20 mouse cellular contexts compared by ENCODE assay signal in genomic region chr12:57099066-57099465, GRCm38 (mm10).
A peak's percentile ranks its signal among the peaks of the same experiment; 100 is the strongest.
DNase-seq lines count a peak whose midpoint lies in the region; ATAC-seq and TF ChIP-seq lines count a peak whose summit lies in the region.
"Had no signal": no experiment of that assay in that cellular context is flagged by ENCODE, and none has a peak within 500 bp of the region (broad histone marks: within the 10 kb centered on the region; RNA-seq: fewer than 3 reads in every experiment).

No protein-coding gene starts in this region.

- H3K27ac ChIP-seq in liver, embryonic 14.5 days = no peak overlapping the region
- no peak overlapping the region for H3K27ac ChIP-seq in liver, embryonic 11.5 days (ENCODE audit: low read depth, low read length)
- no peak overlapping the region for H3K27ac ChIP-seq in ES-E14 (ENCODE audit: insufficient read depth, low read depth, low read length, poor library complexity, severe bottlenecking)
- H3K27ac ChIP-seq: embryonic facial prominence, embryonic 10.5 days; forebrain, embryonic 13.5 days; heart, adult 2 months; heart, embryonic 15.5 days; hindbrain, embryonic 14.5 days had no signal

- DNase-seq in liver, embryonic 14.5 days (ENCODE audit: low read depth in 3 of 3, low spot score in 3 of 3) = peak; percentile 2 to 14 (median 3)
- no peak for DNase-seq in liver, embryonic 11.5 days (ENCODE audit: low spot score)
- DNase-seq in ES-E14 (ENCODE audit: low read depth, low spot score) (peak; percentile 69), WW6 (ENCODE audit: low read depth, low spot score) (peak; percentile 67)
- no peak for DNase-seq in kidney, postnatal 36 days
- no peak for DNase-seq in left cerebral cortex, adult 11 months (ENCODE audit: low spot score)
- DNase-seq: adrenal gland, postnatal 10 days; cerebellum, adult 2 months; cerebellum, postnatal 10 days; forebrain, postnatal 0 days; gastrocnemius, postnatal 14 days; heart, adult 2 months; heart, postnatal 14 days had no signal

- WGBS in liver, embryonic 14.5 days (ENCODE audit: insufficient replicate concordance) = 49% methylated on average over 3 of the region's 3 CpGs
- WGBS in liver, embryonic 11.5 days = 61% methylated on average over 3 of the region's 3 CpGs

- in situ Hi-C loops in ES-E14 (cut with MboI; ENCODE audit: low sequenced_read_pairs in 2 of 2, unreplicated experiment in 2 of 2) = no loop called here

- H3K4me1 ChIP-seq in liver, embryonic 14.5 days (replicated peaks; ENCODE audit: control insufficient read depth in 2 of 2, insufficient read depth in 2 of 2, low read length in 1 of 2) = peaks cover 4 to 9% of the 10 kb centered on the region in 2 experiments
- H3K4me1 ChIP-seq in liver, embryonic 11.5 days (replicated peaks; ENCODE audit: control insufficient read depth, insufficient read depth, low read length) = peaks cover 9% of the 10 kb centered on the region
- peaks cover 2 to 3% of the 10 kb centered on the region in 2 experiments; a peak in 3 of 4 replicates for H3K4me1 ChIP-seq in ES-E14 (ENCODE audit: control insufficient read depth in 2 of 2, insufficient read depth in 2 of 2, low read length in 2 of 2, poor library complexity in 1 of 2)
- H3K4me1 ChIP-seq: forebrain, embryonic 13.5 days; heart, embryonic 15.5 days had no signal

- no peak overlapping the region for H3K4me2 ChIP-seq in liver, embryonic 14.5 days (ENCODE audit: low read depth)
- H3K4me2 ChIP-seq in liver, embryonic 11.5 days = no peak overlapping the region
- H3K4me2 ChIP-seq: forebrain, embryonic 13.5 days; heart, embryonic 11.5 days; heart, embryonic 15.5 days; hindbrain, embryonic 14.5 days had no signal

- H3K4me3 ChIP-seq in liver, embryonic 14.5 days (ENCODE audit: insufficient read depth in 1 of 2, low read depth in 2 of 2, low read length in 2 of 2) = no peak overlapping the region
- H3K4me3 ChIP-seq in liver, embryonic 11.5 days (ENCODE audit: low read depth, low read length) = no peak overlapping the region
- H3K4me3 ChIP-seq in ES-E14 (ENCODE audit: insufficient read depth in 1 of 2, low read depth in 1 of 2, low read length in 2 of 2, poor library complexity in 1 of 2, severe bottlenecking in 1 of 2) = no peak overlapping the region
- H3K4me3 ChIP-seq: embryonic facial prominence, embryonic 10.5 days; forebrain, embryonic 13.5 days; heart, adult 2 months; heart, embryonic 15.5 days had no signal

- TF ChIP-seq EP300 in liver, embryonic 14.5 days (IDR thresholded peaks at IDR 0.05; ENCODE audit: low read depth) = no peak

- H3K9ac ChIP-seq in liver, embryonic 14.5 days (replicated peaks) = no peak overlapping the region
- H3K9ac ChIP-seq in liver, embryonic 11.5 days (ENCODE audit: low read depth, low read length) = no peak overlapping the region
- H3K9ac ChIP-seq in ES-E14 (ENCODE audit: insufficient read depth, low read depth, low read length, poor library complexity, severe bottlenecking) = no peak overlapping the region
- H3K9ac ChIP-seq: forebrain, embryonic 13.5 days; forebrain, postnatal 0 days; heart, embryonic 15.5 days; hindbrain, embryonic 14.5 days had no signal

- no peaks in the 10 kb centered on the region for H3K27me3 ChIP-seq in liver, embryonic 14.5 days (ENCODE audit: control insufficient read depth, insufficient read depth, low read length)
- H3K27me3 ChIP-seq in liver, embryonic 11.5 days (replicated peaks; ENCODE audit: control insufficient read depth, insufficient read depth, low read length) = no peaks in the 10 kb centered on the region
- H3K27me3 ChIP-seq: CH12.LX; forebrain, embryonic 13.5 days; heart, embryonic 15.5 days had no signal

- no peak for TF ChIP-seq CTCF in liver, embryonic 14.5 days (IDR thresholded peaks at IDR 0.05; ENCODE audit: low read depth)

- no peaks in the 10 kb centered on the region for H3K36me3 ChIP-seq in liver, embryonic 14.5 days (replicated peaks; ENCODE audit: control insufficient read depth, insufficient read depth, low read depth)
- H3K36me3 ChIP-seq in liver, embryonic 11.5 days (ENCODE audit: control insufficient read depth, insufficient read depth, low read length) = no peaks in the 10 kb centered on the region
- H3K36me3 ChIP-seq in ES-E14 (ENCODE audit: control insufficient read depth, insufficient read depth, low read length, poor library complexity, severe bottlenecking) = no peaks in the 10 kb centered on the region
- H3K36me3 ChIP-seq: embryonic facial prominence, embryonic 10.5 days; G1E; heart, embryonic 15.5 days had no signal

- no peak for ATAC-seq in liver, embryonic 14.5 days (ENCODE audit: insufficient read depth)
- ATAC-seq in liver, embryonic 11.5 days (replicated peaks; ENCODE audit: low FRiP score) = no peak
- ATAC-seq: forebrain, embryonic 13.5 days; forebrain, postnatal 0 days had no signal

- no peaks in the 10 kb centered on the region for H3K9me3 ChIP-seq in liver, embryonic 14.5 days (ENCODE audit: control insufficient read depth, low read length)
- no peaks in the 10 kb centered on the region for H3K9me3 ChIP-seq in liver, embryonic 11.5 days (ENCODE audit: control insufficient read depth, low read length)
- H3K9me3 ChIP-seq in ES-E14 (ENCODE audit: control insufficient read depth, insufficient read depth, low read depth, low read length) = no peaks in the 10 kb centered on the region
- H3K9me3 ChIP-seq: embryonic facial prominence, embryonic 10.5 days; forebrain, embryonic 13.5 days; G1E; heart, embryonic 15.5 days had no signal

TF ChIP-seq in ES-E14, 5 proteins besides CTCF, POLR2A, EP300 and RAD21:
- TF ChIP-seq MAFK (IDR thresholded peaks at IDR 0.05; ENCODE audit: insufficient read depth, low read depth, low read length) (0 out of 2 replicates have a peak, but pooled peaks have one; percentile 8), CHD2 (IDR thresholded peaks at IDR 0.05; ENCODE audit: low read depth, low read length) (no peak)

Comparison
In these comparisons a context has a peak if more than half of its experiments do, and no peak if none do; other contexts are left out.
1. DNase-seq: peak in liver, embryonic 14.5 days (3 of 3), ES-E14 (single experiment) and WW6 (single experiment); none in liver, embryonic 11.5 days (single experiment), kidney, postnatal 36 days (0 of 2) and left cerebral cortex, adult 11 months (single experiment).